In the genomic region with DNA sequence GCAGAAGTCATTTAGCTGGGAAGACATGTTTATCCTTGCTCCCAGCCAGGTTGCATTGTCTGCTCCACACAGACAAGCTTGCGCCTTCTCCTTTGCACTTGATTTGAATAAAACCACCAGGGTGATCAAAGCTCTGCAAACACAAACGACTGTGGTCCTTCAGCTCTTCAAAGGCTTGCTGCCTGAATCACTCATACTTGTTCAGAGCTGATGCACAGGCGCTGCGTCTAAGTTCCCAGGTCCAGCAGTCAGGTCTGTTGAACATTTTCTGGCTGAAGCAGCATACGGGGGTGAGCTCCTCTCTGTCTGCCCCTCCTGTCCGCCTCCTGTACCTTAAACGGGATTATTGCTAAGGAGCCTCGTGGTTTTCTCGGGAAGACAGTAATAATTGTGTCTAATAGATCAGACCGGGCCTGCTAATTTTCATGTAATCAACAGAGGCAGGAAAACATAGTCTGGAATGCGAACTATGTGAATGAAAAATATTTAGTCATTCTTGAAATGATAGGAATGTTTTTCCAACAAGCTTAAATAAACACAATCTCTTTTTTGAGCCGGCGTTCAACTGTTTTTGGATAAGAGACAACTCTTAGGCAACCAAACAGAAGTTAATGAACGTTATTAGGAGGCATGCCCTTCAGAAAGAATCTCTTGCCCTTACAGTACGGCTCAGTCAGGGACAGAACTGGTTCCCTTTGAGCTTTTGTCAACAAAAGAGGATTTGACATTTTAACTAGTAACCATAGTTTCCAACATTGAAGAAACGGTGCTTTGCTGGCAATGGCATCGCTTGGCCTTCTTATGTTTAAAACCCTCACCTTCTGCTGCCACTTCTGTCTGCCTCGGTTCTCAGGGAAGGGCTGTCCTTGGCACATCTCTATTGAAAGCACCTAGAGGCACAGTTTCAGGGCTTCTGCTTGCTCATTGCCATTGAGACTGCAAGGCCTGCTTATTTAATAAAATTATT, we compare ENCODE assay signal across 9 mouse cellular contexts.
DNase-seq lines count a peak whose midpoint lies in the region; ATAC-seq and TF ChIP-seq lines count a peak whose summit lies in the region.
"Had no signal": no experiment of that assay in that cellular context is flagged by ENCODE, and none has a peak within 500 bp of the region (broad histone marks: within the 10 kb centered on the region; RNA-seq: fewer than 3 reads in every experiment).

No protein-coding gene starts in this region.

- H3K27ac ChIP-seq in midbrain, embryonic 11.5 days (ENCODE audit: low read depth, low read length), result no peak overlapping the region
- no peak overlapping the region; the same call in 1 of the 2 replicates for H3K27ac ChIP-seq in midbrain, postnatal 0 days (ENCODE audit: low read depth, low read length)
- no peak overlapping the region for H3K27ac ChIP-seq in limb, embryonic 10.5 days
- H3K27ac ChIP-seq: limb, embryonic 13.5 days had no signal

- H3K4me2 ChIP-seq in midbrain, embryonic 11.5 days, result no peak overlapping the region
- H3K4me2 ChIP-seq in midbrain, postnatal 0 days (ENCODE audit: low read depth, low read length, poor library complexity, severe bottlenecking), result no peak overlapping the region
- H3K4me2 ChIP-seq: limb, embryonic 13.5 days had no signal

- TF ChIP-seq CTCF in midbrain, postnatal 0 days (IDR thresholded peaks at IDR 0.05), result no peak

- no peak overlapping the region for H3K9ac ChIP-seq in midbrain, embryonic 11.5 days (ENCODE audit: low read length)
- H3K9ac ChIP-seq in midbrain, postnatal 0 days (replicated peaks; ENCODE audit: low read length, poor library complexity, severe bottlenecking), result no peak overlapping the region
- H3K9ac ChIP-seq: limb, embryonic 13.5 days had no signal

- H3K4me3 ChIP-seq in midbrain, embryonic 11.5 days (ENCODE audit: low read depth, low read length), result no peak overlapping the region
- no peak overlapping the region for H3K4me3 ChIP-seq in midbrain, postnatal 0 days (ENCODE audit: low read depth, low read length)
- no peak overlapping the region for H3K4me3 ChIP-seq in limb, embryonic 10.5 days
- H3K4me3 ChIP-seq: limb, embryonic 13.5 days had no signal

- WGBS in midbrain, embryonic 11.5 days, result 55% methylated on average over 18 of the region's 18 CpGs
- 35% methylated on average over 18 of the region's 18 CpGs for WGBS in midbrain, postnatal 0 days
- WGBS in limb, embryonic 10.5 days, result 66% methylated on average over 18 of the region's 18 CpGs

- intact Hi-C loops in heart, postnatal 25 days (cut with DNase I), result no loop called here
- intact Hi-C loops in heart, postnatal 10 days (cut with DNase I), result no loop called here

- no peaks in the 10 kb centered on the region for H3K9me3 ChIP-seq in midbrain, embryonic 11.5 days (ENCODE audit: control insufficient read depth, low read length)
- H3K9me3 ChIP-seq in midbrain, postnatal 0 days (ENCODE audit: low read length), result no peaks in the 10 kb centered on the region
- H3K9me3 ChIP-seq in limb, embryonic 10.5 days (replicated peaks), result no peaks in the 10 kb centered on the region
- H3K9me3 ChIP-seq: limb, embryonic 13.5 days had no signal

- peak; percentile 33; the same call in 1 of the 2 replicates for ATAC-seq in midbrain, embryonic 11.5 days (ENCODE audit: low FRiP score)
- ATAC-seq in midbrain, postnatal 0 days (ENCODE audit: low FRiP score), result no peak

- no peaks in the 10 kb centered on the region for H3K27me3 ChIP-seq in midbrain, embryonic 11.5 days (ENCODE audit: control insufficient read depth, insufficient read depth, low read length)
- H3K27me3 ChIP-seq in midbrain, postnatal 0 days (ENCODE audit: insufficient read depth, low read length), result no peaks in the 10 kb centered on the region
- no peaks in the 10 kb centered on the region for H3K27me3 ChIP-seq in limb, embryonic 10.5 days (ENCODE audit: low read depth, poor library complexity, severe bottlenecking)
- H3K27me3 ChIP-seq: limb, embryonic 13.5 days had no signal

- no peaks in the 10 kb centered on the region; the same call in 1 of the 2 replicates for H3K4me1 ChIP-seq in midbrain, embryonic 11.5 days (ENCODE audit: control insufficient read depth, insufficient read depth, low read length)
- H3K4me1 ChIP-seq in midbrain, postnatal 0 days (ENCODE audit: insufficient read depth, low read length), result no peaks in the 10 kb centered on the region
- no peaks in the 10 kb centered on the region for H3K4me1 ChIP-seq in limb, embryonic 10.5 days

- no peaks in the 10 kb centered on the region for H3K36me3 ChIP-seq in midbrain, embryonic 11.5 days (ENCODE audit: control insufficient read depth, insufficient read depth, low read length)
- no peaks in the 10 kb centered on the region for H3K36me3 ChIP-seq in midbrain, postnatal 0 days (ENCODE audit: insufficient read depth, low read length)
- peaks cover 3% of the 10 kb centered on the region; the same call in 1 of the 2 replicates for H3K36me3 ChIP-seq in limb, embryonic 10.5 days

- DNase-seq in heart, adult 11 months, result peak; percentile 90
- DNase-seq in heart, postnatal 25 days (ENCODE audit: low spot score), result no peak
- peak; percentile 86 for DNase-seq in midbrain, embryonic 11.5 days (ENCODE audit: low spot score, missing footprints)
- DNase-seq in midbrain, postnatal 0 days (ENCODE audit: low spot score), result no peak
- DNase-seq in heart, postnatal 10 days, result peak; percentile 24 to 25
- peak; percentile 35 for DNase-seq in yolk sac, embryonic 10.5 days (ENCODE audit: low spot score)
- DNase-seq in layer of hippocampus, postnatal 36 days, result no peak
- DNase-seq in limb, embryonic 10.5 days (ENCODE audit: low spot score), result no peak

Comparison
In these comparisons a context has a peak if more than half of its experiments do, and no peak if none do; other contexts are left out.
1. DNase-seq: peak in heart, adult 11 months (single experiment), midbrain, embryonic 11.5 days (single experiment), heart, postnatal 10 days (2 of 2) and yolk sac, embryonic 10.5 days (single experiment); none in heart, postnatal 25 days (single experiment), midbrain, postnatal 0 days (single experiment), layer of hippocampus, postnatal 36 days (0 of 2) and limb, embryonic 10.5 days (single experiment).